Mouse (Mus musculus): ENCODE results near the gene Il1r1.
"Not testable (repeated sequence)": the region's sequence is repeated elsewhere in the genome, so short reads cannot be mapped to it uniquely, and the experiment has no call there.

Gene Il1r1

DNA sequence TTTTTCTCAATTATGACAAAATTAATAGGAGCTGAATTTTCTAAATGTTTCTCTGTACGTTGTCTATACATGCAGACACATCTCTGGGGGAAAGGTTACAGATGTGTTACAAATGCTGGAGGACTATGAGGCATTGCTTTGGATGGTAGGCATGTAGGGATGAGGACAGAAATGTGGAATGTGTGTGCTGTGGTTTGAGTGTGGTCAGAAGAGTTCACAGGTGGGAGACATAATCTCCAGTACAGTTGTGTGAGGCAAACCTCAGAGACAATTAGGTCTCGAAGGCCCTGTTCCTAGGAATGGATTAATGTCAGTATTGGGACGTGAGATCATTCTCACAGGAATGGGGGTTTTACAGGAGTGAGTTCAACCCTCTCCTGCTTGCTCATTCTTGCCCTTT is 47.3 kb downstream of the Il1r1 start:
- no peak for DNase-seq

DNA sequence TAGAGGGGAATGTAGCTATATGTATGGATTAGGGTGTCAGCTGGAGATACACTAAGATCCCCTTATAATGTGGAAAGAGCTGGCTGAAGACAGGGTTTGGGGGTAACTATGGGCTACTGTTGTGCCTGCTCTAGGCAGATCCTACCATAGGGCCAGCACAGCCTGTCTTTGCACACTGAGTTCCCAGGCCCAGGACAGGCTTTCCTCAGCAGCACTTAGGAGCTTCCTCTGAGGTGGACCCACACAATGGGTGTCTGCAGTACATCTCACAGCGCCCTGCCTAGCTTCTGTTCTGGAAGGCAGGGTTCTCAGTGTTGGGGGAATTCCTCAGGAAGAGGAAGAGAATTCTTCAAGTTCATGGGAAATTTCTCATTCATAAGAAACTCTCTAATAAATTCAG is 48.6 kb downstream of the Il1r1 start:
- DNase-seq = no peak

DNA sequence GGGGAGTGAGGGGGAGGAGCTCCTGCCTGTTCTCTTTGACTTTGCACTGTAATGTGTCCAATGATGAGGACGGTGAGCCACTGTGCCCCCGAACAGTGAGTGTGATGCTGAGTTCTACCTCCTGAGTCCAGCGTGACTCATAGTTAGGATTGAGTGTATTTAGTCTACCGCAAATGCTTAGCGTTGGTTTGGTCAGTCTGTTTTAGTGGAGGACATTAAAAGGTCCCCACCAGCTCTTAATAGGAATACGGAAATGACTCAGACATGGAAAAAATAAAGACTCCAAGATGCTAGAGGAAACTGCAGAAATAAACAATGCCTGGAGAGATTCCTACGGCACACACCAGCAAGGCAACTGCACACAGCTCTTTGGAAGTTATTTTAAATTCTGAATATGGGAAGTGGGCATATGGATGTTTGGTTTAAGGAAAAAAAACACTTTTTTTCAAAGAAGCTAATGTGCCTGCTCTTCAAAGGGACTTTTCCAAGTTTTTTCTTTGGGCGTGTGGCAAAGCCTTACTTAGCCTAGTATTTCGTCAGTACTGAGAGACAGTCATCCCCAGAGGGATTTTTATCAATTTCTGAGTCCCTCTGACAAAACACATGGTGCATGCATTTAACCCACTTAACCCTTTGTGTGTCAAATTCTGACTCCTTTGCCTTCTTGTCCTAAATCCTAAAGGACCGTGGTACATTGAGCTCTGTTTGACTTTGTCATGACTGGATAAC is 50.6 kb downstream of the Il1r1 start:
- DNase-seq = no peak

DNA sequence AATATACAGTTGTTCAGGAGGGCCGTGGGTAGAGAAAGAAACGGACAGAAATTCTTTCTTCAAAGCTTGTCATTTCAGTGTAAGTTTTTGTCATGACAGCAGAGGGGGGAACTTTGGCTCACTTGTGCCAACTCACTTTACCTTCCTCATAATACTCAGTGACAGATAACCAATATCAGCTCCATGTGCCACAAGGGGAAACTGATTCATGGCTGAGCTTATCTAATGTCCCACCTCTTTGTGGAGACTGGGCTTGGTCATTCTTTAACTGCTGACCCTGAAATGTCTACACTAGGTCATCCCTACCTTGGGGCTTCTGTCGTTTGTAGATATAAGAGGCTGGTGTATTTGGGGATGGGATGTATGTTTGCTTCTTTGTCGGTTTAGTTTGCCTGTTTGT is 53.1 kb downstream of the Il1r1 start:
- DNase-seq = no peak

DNA sequence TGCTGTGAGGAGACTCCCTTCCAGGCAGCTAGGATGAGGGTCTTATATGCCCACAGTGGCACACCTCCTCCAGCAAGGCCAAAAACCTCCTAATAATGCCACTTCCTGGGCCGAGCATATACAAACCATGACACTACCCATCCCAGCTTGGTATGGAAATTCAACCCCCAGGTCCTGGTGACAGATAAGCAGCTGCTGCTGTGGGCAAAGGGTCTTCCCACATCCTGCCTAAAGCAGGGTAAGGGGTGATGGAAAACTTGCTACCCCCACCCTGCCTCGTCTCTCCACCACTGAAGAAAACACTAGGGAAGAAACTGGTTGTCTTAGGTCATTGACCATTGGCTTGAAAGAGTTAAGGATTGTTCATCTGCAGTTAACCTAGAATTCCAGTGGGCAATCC is 53.8 kb downstream of the Il1r1 start:
- DNase-seq = no peak

DNA sequence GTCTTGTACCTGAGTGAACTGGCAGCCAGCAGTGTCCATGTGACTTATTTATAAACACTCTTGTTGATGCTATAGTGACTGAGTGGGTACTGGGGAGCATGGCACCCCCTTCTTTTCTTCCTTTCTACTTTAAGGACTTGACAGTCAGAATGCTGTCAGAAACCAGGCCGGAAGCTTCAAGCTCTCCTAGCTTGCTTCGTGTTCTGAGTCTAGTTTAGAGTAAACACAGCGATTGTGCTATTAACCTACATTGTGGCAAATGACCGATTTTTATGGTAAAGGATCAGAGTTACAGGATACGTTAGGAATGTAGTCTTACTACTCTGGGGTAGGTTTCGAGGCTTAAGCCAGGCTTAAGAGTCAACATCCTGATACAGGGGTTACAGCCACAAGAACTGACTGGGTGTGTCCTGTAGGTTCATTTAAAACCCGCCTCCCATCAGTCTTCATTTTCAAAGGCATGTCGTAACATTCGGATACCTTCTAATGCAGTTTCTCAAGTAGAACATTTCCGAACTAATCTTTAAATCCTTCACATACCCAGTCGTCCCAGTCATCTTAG is 54.4 kb downstream of the Il1r1 start:
- DNase-seq = no peak

DNA sequence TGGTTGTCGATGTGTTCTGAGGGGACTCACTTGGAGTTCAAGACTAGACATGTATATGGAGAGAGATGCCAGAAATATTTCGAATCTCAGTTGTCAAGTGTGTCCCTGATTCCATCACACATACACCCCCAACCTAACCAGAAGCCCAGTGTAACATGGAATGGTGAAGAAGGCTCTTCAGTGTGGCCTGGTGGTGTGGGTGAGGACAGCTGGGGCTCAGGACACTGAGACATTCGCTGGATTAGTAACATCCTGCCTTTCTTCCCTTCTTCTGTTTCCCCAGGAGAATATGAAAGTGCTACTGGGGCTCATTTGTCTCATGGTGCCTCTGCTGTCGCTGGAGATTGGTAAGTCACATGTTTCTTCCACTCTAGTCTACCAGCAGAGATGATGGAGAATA is 57.1 kb downstream of the Il1r1 start:
- DNase-seq = no peak

DNA sequence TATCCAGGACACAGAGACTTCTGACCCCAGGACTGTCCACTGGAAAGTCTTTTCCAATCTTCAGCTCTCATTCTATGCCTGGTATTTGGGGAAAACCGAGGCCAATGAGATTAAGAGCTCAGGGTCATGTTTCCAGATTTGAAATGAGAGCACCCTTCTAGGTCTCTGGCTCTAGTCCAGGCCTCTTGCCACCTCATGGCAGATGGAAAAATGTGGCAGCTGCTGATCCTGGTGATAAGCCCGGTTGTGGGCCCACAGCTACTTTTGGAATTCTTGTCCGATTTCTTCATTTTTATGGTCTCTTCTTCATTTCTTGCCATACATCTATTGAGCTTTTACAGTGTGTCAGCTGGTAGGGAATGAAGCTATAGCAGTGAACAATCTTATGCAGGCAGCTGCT is 57.5 kb downstream of the Il1r1 start:
- no peak for DNase-seq

DNA sequence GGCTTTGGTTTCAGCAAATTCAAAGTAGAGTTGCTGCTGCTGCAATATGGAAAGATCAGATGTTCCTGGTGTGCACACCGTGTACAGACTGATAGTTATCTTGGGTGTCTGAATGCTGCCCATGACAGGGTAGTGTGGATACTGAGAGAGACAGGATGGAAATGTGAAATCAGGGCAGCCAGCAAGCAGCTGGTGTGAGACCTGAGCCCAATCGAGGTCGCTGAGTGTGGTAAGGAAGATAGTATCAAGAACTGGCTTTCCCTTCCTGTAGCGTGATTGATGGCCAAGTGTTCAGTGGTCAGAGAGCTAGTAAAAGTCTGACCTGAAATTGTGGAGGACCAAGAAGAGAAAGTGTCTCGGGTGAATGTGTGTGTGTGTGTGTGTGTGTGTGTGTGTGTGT is 59.1 kb downstream of the Il1r1 start:
- no peak for DNase-seq

DNA sequence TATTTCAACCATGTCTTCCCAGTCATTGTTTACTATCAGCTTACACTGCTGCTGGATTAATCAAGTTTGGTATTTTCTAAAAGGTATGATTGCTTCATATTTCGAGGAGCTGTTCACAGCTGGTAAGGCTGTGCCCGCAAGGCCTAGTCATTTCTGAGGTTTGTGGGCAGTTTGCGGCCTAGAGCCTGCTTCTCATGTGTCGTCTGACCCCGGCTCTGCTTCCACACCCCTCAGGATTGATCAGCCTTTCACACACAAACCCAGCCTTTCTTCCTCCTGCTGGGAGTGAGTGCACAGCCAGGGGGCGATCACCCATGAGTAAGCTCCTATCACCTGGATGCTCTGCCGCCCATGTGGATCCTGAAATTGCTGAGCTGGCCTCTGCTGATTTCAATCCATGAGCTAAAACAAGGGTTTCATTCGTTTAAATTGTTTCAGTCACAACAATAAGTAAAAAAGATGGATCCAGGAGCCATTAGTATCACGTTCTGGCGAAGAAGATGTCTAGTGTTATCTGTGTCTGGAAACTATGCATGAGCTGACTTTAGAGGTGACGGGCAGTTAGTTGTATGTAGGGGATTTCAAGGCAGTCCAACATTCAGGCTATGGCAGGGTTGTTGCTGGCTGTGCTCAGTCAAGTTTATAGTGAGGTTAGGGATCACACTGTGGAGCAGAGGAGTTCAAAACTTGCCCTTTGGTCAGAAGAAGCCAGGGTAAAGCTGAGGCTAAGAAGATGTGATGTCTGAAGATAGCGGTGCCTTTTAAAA is 65.8 kb downstream of the Il1r1 start:
- DNase-seq = no peak

DNA sequence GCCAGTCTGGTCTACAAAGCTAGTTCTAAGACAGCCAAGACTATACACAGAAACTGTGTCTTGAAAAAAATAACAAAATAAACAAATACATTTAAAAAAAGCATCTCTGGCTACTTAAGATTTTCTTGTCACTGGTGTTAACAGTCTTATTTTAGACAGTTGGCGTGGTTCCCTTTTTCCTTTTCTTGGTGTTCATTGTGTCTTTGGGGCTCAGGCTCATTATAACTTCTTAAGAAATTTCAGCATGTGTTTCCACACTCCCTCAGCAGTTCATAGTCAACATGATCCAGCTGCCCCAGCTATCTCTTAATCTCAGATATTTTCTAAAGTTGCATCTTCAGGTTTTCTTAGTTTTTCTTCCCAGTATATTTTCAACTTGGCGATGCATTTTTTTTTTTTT is 67.4 kb downstream of the Il1r1 start:
- no peak for DNase-seq

DNA sequence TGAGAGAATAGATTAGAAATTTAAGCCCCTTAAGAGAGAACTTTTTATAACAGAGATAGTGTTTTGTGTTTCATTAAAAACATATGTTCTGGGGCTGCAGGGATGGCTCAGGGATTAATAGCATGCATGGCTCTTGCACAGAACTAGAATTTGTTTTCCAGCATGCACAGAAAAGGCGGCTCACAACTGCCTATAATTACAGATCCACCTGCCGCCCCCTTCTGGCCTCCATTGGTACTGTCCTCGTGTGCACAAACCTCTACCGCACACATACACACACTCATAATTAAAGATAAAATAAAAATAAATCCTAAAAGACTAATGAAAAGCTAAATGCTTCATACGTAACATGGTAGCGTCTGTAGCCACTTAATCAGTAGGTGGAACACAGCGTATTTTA is 69.0 kb downstream of the Il1r1 start:
- no peak for DNase-seq

DNA sequence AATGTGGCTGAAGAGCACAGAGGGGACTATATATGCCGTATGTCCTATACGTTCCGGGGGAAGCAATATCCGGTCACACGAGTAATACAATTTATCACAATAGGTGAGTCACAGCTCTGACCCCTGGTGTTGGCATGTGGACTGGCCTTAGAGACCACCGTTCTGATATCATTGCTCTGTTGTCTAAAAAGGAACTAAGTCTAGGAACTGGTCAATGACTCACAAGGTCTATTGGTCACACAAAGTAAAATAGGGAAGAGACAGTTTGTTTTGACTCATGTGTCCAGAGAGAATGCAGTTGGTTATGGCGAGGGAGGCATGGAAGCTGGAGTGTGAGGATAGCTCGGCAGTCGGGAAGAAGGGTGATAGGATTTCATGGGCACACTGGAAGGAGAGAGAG is 69.9 kb downstream of the Il1r1 start:
- no peak for DNase-seq

DNA sequence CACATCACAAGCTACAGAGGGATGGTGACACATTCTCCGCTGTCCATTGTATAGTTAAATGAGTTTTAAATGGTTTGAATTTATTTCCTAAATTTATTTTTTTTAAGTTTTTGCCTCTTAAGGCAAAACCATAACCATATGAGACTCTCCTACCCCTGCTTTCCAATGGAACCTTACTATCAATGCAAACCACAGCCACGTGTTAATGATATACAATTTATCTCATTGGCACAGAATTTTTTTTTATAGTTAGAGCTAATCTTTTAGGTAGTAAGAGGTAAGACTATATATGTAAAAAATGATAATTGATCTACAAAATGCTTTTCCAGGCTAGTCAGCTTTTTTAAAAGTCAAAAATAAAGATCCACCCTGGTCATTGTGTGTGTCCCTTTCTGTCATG is 73.2 kb downstream of the Il1r1 start:
- no peak for DNase-seq

DNA sequence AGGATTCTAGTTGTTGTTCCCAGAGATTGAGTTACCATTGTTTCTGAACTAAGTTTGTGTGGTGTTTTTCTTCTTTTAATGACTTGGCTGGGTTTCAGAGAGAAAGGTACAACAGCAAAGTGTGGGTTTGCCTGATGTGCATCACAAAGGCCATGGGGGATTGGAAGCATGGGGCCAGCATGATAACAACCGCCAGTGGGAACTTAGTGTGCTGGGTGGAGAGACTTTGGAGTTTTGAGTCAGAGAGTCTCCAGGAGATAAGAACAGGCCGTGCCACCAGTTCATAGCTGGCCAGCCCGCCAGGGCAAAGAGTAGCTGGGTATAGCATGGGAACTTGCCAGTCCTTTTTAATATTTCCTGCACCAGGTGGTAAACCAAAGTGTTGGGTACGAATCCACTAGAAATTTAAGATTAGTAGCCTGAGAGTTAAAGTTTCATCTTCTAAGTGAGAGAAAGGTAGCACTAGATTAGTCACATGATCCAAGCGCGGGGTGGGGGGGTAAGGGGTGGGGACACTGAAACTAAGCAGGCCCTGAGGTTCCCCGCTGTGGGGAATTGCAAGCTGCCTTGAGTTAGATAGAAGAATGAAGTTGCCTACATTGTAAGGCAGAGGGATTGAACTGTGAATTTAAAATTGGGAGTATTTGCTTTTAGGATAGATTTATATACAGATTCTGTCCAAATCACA is 78.4 kb downstream of the Il1r1 start:
- DNase-seq = no peak

DNA sequence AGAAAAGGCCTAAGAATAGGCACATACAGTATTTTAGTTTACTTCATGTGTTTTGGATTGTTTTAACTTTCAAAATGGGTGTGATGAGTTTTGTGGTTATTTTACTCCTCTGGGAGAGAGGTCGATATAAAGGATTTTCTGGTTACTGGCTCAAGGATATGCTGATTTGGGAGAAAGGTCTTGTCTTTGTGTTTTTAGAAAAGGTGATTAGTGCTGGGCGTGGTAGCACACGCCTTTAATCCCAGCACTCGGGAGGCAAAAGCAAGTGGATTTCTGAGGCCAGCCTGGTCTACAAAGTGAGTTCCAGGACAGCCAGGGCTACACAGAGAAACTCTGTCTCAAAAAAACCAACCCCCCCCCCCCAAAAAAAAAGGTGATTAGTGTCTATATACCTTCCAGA is 79.4 kb downstream of the Il1r1 start:
- DNase-seq = not testable (repeated sequence)

DNA sequence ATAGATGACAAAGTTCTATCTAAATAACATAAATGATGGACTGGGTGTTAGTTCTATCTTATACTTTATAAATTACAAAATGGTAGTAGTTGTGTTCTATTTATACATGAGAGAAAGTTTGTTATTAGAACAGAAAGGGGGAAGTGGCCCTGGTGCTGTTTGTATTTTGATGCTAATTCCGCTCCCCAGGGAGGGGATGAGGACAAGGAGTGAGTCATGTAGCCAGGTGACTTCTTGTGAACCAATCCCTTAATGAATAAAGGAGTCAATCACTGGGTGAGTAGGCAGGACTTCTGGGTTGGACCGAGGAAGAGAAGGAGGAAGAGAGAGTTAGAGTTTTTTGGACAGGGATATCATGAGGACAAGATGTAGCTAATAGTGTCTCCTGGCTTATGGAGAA is 81.2 kb downstream of the Il1r1 start:
- no peak for DNase-seq

DNA sequence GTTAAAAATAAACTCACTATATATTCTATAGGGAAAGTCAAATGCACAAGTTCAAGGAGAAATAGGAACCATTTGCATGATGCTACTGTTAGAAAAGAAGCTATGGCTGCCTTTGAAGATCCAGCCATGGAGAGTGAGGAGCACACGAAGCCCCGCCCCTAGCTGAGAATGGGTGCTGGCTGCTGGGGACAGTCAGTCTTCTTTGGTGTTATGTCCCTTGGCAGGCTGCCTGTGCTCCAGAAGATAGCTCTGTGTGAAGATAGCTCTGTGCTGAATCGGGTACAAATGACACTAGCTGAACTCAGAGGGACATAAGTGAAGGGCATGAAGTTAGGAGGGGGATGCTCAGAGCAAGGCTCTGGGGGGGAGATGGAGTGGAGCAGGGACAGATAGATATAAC is 86.2 kb downstream of the Il1r1 start:
- no peak for DNase-seq

DNA sequence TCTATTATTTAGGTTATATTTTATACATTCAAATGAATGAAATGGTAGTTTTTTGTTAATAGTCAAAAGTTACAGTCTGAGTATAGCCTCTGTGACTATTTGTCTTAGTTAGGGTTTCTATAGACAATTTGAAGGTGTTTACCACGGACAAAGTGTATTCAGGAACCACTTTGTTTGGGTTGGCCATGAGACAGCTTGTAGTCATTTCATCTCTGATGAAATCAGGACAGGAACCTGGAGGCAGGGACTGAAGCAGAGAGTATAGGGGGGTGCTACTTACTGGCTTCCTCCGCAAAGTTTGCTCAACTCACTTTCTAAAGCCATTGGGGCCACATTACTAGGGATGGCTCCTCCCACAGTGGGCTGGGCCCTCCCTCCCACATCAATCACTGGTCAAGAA is 86.7 kb downstream of the Il1r1 start:
- no peak for DNase-seq

DNA sequence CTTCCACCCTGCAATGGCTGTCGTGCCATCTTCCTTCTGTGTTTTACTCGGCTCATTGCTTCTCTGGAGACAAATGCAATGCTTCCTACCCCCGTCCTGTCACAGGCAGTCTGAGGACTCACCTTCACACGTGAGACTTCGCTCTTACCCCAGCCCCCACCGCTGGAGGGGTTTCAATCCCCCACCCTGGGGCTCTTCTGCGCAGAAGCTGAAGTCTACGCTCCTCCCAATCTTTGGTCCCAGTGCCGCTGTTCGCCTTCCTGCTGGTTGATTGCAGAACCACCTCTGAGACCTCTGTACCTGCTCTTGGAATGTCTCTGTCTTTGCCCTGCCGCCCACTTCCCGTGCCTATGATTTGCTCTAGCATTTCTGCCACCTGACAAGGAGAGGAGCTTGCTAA is 89.1 kb downstream of the Il1r1 start:
- no peak for DNase-seq

DNA sequence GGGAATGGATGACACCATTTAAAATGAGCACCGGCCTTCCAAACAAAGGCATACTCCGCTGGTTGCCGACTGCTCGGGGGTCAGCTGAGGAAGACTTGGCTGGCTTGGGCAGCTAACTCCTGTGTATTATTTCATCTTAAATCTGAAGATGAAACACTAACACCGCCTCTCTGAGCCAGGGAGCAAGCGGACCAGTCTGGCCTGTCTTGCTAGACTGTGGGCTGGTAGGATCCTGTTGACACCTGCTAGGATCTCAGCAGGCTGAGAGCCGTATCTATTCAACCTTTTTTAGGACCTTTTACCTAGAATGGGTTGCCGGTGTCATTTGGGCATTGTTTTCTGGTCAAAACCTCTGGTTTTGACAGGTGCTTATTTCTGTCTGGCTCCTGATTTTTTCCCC is 92.8 kb downstream of the Il1r1 start:
- DNase-seq = no peak

DNA sequence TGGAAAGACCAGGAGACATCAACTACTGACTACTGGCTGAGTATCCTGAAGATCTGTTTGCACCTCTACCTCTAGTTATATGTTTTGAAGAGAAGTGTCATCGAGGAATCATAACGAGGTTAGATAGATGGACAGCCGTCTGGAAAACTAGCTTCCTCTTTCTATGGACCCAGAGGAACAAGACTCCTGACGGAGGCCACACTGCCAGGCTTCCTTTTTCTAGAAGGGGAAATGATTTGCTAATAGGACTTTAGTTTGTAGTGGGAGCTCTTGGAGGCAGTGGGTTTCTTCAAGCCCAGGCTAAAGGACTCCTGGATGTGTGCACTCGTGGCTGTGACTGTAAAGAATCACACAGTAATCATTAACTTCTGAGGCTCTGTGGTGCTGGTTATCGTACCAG is 96.9 kb downstream of the Il1r1 start:
- no peak for DNase-seq

DNA sequence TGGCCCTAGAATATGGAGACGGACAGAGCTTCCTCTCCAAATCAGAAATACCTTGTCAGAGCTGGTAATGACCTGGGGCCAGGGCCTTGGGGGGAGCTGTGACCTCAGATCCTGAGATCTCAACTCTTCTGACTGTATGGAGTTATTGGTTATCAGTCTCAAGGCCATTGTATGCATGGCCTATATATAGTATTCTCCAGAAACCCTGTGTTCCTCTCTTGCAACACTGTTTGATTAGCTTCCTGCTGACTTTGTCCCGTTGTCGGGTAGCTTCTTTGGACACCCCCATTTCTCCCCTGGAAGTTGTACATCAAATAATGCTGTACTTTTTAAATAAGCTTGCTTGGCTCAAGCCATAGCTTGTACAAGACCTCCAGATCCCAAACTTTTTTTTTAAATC is 97.7 kb downstream of the Il1r1 start:
- DNase-seq = no peak

DNA sequence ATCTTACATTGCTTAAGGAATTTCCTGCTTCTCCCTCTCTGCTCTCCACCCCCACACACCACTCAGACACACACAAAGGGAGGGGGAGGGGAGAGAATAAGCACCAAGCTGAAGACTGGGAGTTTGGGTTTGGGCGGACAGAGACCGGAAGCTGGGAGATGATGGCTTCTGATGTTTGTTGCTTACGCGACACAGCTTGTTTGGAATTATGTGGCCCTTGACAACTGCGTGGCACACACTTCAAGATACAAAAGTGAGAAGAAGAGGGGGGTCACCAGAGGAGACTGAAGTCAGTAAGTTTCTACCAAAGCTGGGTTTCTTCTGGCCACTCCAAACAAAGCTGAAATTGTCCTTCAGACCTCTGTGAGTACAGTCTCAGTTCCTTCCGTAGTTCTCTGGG is 99.6 kb downstream of the Il1r1 start, which contains the start of gene Il1rl2:
TSS of gene Il1rl2 (plus strand) at position 154 of the 400 bp plus-strand sequence.
- no peak for DNase-seq
